ENCODE assay signal across 10 mouse cellular contexts in genomic region chr5:101700607-101701006, GRCm38 (mm10). TPM values are rescaled to one million over a fixed set of nuclear protein-coding genes. Genes with fewer than 3 reads are reported as not detected.
DNase-seq lines count a peak whose midpoint lies in the region; ATAC-seq and TF ChIP-seq lines count a peak whose summit lies in the region.
"Had no signal": no experiment of that assay in that cellular context is flagged by ENCODE, and none has a peak within 500 bp of the region (broad histone marks: within the 10 kb centered on the region; RNA-seq: fewer than 3 reads in every experiment).

No protein-coding gene starts in this region.

- H3K4me2 ChIP-seq in kidney, embryonic 15.5 days, result no peak overlapping the region
- no peak overlapping the region for H3K4me2 ChIP-seq in embryonic facial prominence, embryonic 14.5 days (ENCODE audit: low read depth, low read length)
- H3K4me2 ChIP-seq: limb, embryonic 15.5 days had no signal

- 0 out of 2 replicates have a peak, but pooled peaks cover 3% of the 10 kb centered on the region for H3K9me3 ChIP-seq in kidney, embryonic 15.5 days (replicated peaks)
- no peaks in the 10 kb centered on the region for H3K9me3 ChIP-seq in ES-Bruce4 (replicated peaks; ENCODE audit: control insufficient read depth, insufficient read depth, low read length, poor library complexity, severe bottlenecking)
- H3K9me3 ChIP-seq in embryonic facial prominence, embryonic 14.5 days (ENCODE audit: control insufficient read depth, low read length), result no peaks in the 10 kb centered on the region; the same call in 1 of the 2 replicates
- H3K9me3 ChIP-seq: limb, embryonic 15.5 days had no signal

- H3K4me1 ChIP-seq in kidney, adult 2 months (ENCODE audit: control insufficient read depth, insufficient read depth, low read length), result no peaks in the 10 kb centered on the region
- peaks cover 6% of the 10 kb centered on the region; the same call in 1 of the 2 replicates for H3K4me1 ChIP-seq in kidney, embryonic 15.5 days
- H3K4me1 ChIP-seq in ES-Bruce4 (ENCODE audit: control insufficient read depth, insufficient read depth, low read length), result peaks cover 6% of the 10 kb centered on the region
- H3K4me1 ChIP-seq in embryonic facial prominence, embryonic 14.5 days (ENCODE audit: control insufficient read depth, insufficient read depth, low read length), result no peaks in the 10 kb centered on the region
- H3K4me1 ChIP-seq: limb, embryonic 15.5 days had no signal

- WGBS in kidney, adult 2 months, result 2% methylated on average over 3 of the region's 3 CpGs
- WGBS in kidney, embryonic 15.5 days, result 2% methylated on average over 3 of the region's 3 CpGs
- 10% methylated on average over 3 of the region's 3 CpGs for WGBS in embryonic facial prominence, embryonic 14.5 days

- no peaks in the 10 kb centered on the region for H3K36me3 ChIP-seq in kidney, adult 2 months (ENCODE audit: control insufficient read depth, insufficient read depth, low read length)
- no peaks in the 10 kb centered on the region for H3K36me3 ChIP-seq in kidney, embryonic 15.5 days
- no peaks in the 10 kb centered on the region for H3K36me3 ChIP-seq in ES-Bruce4 (ENCODE audit: control insufficient read depth, insufficient read depth, low read length, poor library complexity, severe bottlenecking)
- H3K36me3 ChIP-seq in embryonic facial prominence, embryonic 14.5 days (ENCODE audit: control insufficient read depth, insufficient read depth, low read length), result no peaks in the 10 kb centered on the region
- H3K36me3 ChIP-seq: limb, embryonic 15.5 days had no signal

- no peak for TF ChIP-seq CTCF in kidney, adult 2 months (conservative IDR thresholded peaks at IDR 0.05; ENCODE audit: insufficient read depth, insufficient read length, low read depth, low read length)
- TF ChIP-seq CTCF in ES-Bruce4 (IDR thresholded peaks at IDR 0.05; ENCODE audit: low read depth, low read length), result peak; percentile 15

- no peaks in the 10 kb centered on the region for H3K27me3 ChIP-seq in kidney, adult 2 months (replicated peaks; ENCODE audit: control insufficient read depth, insufficient read depth, low read length)
- H3K27me3 ChIP-seq in kidney, embryonic 15.5 days, result peaks cover 17% of the 10 kb centered on the region
- peaks cover 2% of the 10 kb centered on the region; the same call in 1 of the 2 replicates for H3K27me3 ChIP-seq in ES-Bruce4 (ENCODE audit: control insufficient read depth, insufficient read depth, low read length, poor library complexity, severe bottlenecking)
- no peaks in the 10 kb centered on the region for H3K27me3 ChIP-seq in embryonic facial prominence, embryonic 14.5 days (replicated peaks; ENCODE audit: control insufficient read depth, insufficient read depth, low read length)
- H3K27me3 ChIP-seq: limb, embryonic 15.5 days had no signal

- DNase-seq in kidney, adult 2 months, result peak; percentile 36
- DNase-seq in 3T3-L1 (ENCODE audit: low read depth, low spot score), result peak; percentile 72
- DNase-seq in embryonic facial prominence, embryonic 14.5 days (ENCODE audit: low spot score), result peak; percentile 41
- DNase-seq in natural killer cell, adult 2 months (ENCODE audit: low spot score in 2 of 2), result no peak
- DNase-seq in ovary, postnatal 36 days (ENCODE audit: low spot score), result no peak

- no peak for ATAC-seq in kidney, embryonic 15.5 days (replicated peaks; ENCODE audit: low FRiP score)
- ATAC-seq in embryonic facial prominence, embryonic 14.5 days (ENCODE audit: low read depth), result no peak
- ATAC-seq in megakaryocyte progenitor cell, adult 5-6 weeks (replicated peaks; ENCODE audit: poor library complexity), result peak; percentile 52; the same call in 1 of the 2 replicates

- H3K4me3 ChIP-seq in kidney, adult 2 months (ENCODE audit: insufficient read depth, low read depth, low read length), result no peak overlapping the region
- H3K4me3 ChIP-seq in kidney, embryonic 15.5 days (replicated peaks), result no peak overlapping the region
- no peak overlapping the region for H3K4me3 ChIP-seq in ES-Bruce4 (ENCODE audit: low read depth, low read length)
- no peak overlapping the region for H3K4me3 ChIP-seq in embryonic facial prominence, embryonic 14.5 days (ENCODE audit: low read depth, low read length)
- H3K4me3 ChIP-seq: limb, embryonic 15.5 days had no signal

- H3K9ac ChIP-seq in kidney, embryonic 15.5 days, result no peak overlapping the region
- no peak overlapping the region for H3K9ac ChIP-seq in ES-Bruce4 (ENCODE audit: low read depth, poor library complexity, severe bottlenecking)
- no peak overlapping the region for H3K9ac ChIP-seq in embryonic facial prominence, embryonic 14.5 days (ENCODE audit: low read depth, low read length)
- H3K9ac ChIP-seq: limb, embryonic 15.5 days had no signal

- no peak overlapping the region for H3K27ac ChIP-seq in kidney, adult 2 months (ENCODE audit: insufficient read depth, low read depth, low read length)
- no peak overlapping the region for H3K27ac ChIP-seq in kidney, embryonic 15.5 days
- no peak overlapping the region for H3K27ac ChIP-seq in ES-Bruce4 (ENCODE audit: insufficient read depth, low read length)
- no peak overlapping the region for H3K27ac ChIP-seq in embryonic facial prominence, embryonic 14.5 days (replicated peaks; ENCODE audit: low read depth, low read length)
- H3K27ac ChIP-seq: limb, embryonic 15.5 days had no signal

- no peak for TF ChIP-seq EP300 in ES-Bruce4 (IDR thresholded peaks at IDR 0.05; ENCODE audit: insufficient read depth, low read depth, low read length)

- no peak for TF ChIP-seq POLR2A in kidney, adult 2 months (IDR thresholded peaks at IDR 0.05; ENCODE audit: low read depth, low read length)
- no peak for TF ChIP-seq POLR2A in ES-Bruce4 (IDR thresholded peaks at IDR 0.05; ENCODE audit: insufficient read depth, low read length)

RNA-seq across cellular contexts. Expression of gene Nkx6-1, which starts 35.8 kb away (rescaled TPM):
- polyA plus RNA-seq in kidney, adult 2 months (2012; rRNA removed), result 0.08 and 0.16 TPM in 2 replicates
- polyA plus RNA-seq in kidney, embryonic 15.5 days (2015; fragmentation: Nextera tagmentation; extraction: Ambion mirVana), result 0.55 and 0.90 TPM in 2 replicates
- not detected in 2 replicates for polyA plus RNA-seq in ES-Bruce4 (2011; ENCODE audit: insufficient read depth, insufficient read length, low read depth, missing spikeins)
- polyA plus RNA-seq in embryonic facial prominence, embryonic 14.5 days (2014; fragmentation: Nextera tagmentation; extraction: Ambion mirVana), result 0.18 and 0.25 TPM in 2 replicates
- total RNA-seq in megakaryocyte progenitor cell, adult 5-6 weeks (2015), result not detected in 2 replicates
- not detected in 2 replicates for total RNA-seq in megakaryocyte progenitor cell, adult 5-6 weeks (2017)
- total RNA-seq: common myeloid progenitor, adult 5-6 weeks had no signal

Comparison
In these comparisons a context has a peak if more than half of its experiments do, and no peak if none do; other contexts are left out.
1. DNase-seq: peak in kidney, adult 2 months (single experiment), 3T3-L1 (single experiment) and embryonic facial prominence, embryonic 14.5 days (single experiment); none in natural killer cell, adult 2 months (0 of 2) and ovary, postnatal 36 days (single experiment).